Mouse (Mus musculus): ENCODE results near the gene Ppil4.

- TF ChIP-seq POLR2A (IDR thresholded peaks at IDR 0.05; ENCODE audit: insufficient read depth, low read length) (no peak), CTCF (IDR thresholded peaks at IDR 0.05; ENCODE audit: low read depth, low read length) (no peak)
These were observed 19.9 kb upstream of the Ppil4 start for GRCm38 (mm10) chr10:7772769-7773168.

All from ES-Bruce4 (cell line).